Mouse (Mus musculus): ENCODE results near the gene Stard5.
A peak's percentile ranks its signal among the peaks of the same experiment; 100 is the strongest.

Gene Stard5

DNA sequence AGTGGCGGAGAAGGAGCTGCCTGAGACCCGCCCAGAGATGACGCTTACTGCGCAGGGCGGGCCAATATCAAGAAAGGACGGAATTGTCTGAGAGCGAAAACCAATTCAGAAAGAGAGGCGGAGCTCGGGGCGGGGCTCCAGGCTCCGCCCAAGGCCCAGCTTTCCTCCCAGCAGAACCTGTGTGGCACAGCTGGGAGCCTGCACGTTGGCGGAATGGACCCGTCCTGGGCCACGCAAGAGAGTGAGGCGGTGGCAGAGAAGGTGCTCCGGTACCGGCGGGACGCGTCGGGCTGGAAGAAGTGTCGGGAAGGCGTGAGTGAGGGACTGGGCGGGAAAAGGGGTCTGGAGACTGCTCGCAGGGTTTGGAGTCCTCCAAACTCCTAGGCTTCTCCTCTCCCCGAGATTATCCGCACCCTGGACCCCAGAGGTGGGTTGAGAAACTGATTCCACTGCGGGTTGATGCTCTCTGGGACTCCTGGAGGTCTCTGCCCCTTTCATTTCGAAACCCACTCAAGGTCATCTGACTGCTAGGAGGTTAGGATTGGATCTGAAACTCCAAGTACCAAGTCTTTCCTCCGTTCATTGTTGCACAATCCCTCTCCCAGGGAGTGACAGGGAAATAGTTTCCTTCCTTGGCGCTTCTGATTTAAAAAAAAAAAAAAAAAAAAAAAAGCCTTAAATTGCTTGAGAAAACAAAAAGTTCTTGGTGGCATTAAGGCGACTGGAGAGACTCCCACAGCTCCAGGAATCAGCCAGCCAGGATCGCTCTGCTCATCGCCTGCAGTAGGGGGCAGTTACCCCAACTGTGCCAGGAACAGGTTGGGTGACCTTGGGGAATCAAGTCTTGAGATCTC is at the start of gene Stard5:
Stard5 (plus strand) TSS at position 132 of the 854 bp plus-strand sequence.
- peak; percentile 96 to 98 for DNase-seq (ENCODE audit: inconsistent age in 2 of 2, low spot score in 1 of 2)

DNA sequence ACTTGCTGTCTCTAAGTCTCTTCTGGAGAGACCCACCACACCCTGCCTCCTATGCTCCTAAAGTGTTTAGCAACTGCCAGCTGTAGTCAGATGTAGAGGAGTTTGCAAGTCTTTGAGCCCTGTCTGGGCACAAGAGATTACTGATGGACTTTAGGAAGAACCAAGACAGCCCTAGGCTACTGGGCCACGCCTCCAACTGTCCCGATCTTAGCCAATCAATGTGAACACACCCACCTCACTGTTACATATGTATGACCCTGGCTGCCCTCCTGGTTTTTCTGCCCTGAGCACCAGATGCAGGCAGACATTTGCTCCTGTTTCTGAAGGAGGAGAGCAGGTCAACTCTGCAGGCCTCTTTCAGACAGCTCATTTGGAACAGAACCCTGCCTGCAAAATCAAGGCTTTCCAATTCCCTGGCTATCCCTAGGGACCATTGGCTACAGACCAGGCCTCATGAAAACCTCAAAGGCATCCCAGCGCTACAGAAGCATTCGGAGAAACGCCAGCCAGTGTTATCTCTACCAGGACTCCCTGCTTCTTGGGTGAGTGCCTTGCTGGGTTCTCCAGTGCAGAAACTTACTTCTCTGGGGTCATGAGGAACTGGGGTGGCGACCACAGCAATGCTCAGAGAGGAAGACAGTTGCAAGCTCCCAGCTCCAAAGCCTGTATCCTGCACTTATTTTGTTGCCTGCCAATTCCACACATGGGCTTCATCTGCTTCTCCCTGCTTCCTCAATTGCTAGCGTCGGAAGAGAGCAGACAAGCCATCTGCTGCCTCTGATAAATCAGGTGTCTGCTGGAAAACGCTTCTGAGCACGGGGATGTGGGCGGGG is 46.9 kb upstream of the Stard5 start, which contains the start of gene Tmc3:
Tmc3 (plus strand) TSS at position 289 of the 833 bp plus-strand sequence.
- DNase-seq (ENCODE audit: inconsistent age in 2 of 2, low spot score in 1 of 2): peak; percentile 9 to 53

DNA sequence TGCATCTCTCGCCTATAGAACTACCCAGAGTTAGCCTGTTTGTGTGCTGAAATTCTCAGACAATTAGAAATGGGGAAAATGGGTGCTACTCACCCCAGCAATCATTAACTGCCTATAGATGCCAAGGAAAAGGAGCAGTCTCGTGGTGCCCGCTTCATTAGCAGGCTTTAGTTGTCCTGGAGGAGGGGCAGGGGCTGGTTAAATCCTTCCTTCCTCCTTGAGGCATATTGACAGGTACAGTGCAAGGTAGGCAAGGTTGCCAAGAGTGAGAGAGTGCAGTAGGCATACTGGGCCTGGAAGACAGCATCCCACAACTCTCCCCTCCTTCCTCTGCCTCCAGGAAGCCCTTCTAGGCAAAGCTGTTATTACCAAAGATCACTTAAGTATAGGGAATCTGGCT is 37.7 kb upstream of the Stard5 start:
- DNase-seq (ENCODE audit: inconsistent age in 2 of 2, low spot score in 1 of 2): no peak

DNA sequence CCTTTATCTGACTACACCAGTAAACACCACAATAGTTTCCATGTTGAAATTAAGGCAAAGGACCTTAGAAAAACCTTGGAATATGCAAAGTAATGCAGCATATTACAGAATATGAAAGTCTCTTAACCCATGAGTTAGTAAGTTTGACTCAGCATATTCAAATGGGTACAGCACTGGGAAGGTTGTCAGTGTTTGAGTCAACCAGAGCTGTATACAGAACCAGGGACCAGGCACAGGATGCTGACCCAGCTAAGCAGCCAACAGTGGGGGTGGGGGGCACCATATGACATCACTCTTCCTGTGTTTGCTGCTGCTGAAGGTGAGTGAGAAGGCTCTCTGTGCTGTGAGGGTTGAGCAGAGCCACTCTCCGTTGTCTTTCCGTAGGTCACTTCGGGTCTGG is 34.7 kb upstream of the Stard5 start:
- DNase-seq (ENCODE audit: inconsistent age in 2 of 2, low spot score in 1 of 2): no peak

DNA sequence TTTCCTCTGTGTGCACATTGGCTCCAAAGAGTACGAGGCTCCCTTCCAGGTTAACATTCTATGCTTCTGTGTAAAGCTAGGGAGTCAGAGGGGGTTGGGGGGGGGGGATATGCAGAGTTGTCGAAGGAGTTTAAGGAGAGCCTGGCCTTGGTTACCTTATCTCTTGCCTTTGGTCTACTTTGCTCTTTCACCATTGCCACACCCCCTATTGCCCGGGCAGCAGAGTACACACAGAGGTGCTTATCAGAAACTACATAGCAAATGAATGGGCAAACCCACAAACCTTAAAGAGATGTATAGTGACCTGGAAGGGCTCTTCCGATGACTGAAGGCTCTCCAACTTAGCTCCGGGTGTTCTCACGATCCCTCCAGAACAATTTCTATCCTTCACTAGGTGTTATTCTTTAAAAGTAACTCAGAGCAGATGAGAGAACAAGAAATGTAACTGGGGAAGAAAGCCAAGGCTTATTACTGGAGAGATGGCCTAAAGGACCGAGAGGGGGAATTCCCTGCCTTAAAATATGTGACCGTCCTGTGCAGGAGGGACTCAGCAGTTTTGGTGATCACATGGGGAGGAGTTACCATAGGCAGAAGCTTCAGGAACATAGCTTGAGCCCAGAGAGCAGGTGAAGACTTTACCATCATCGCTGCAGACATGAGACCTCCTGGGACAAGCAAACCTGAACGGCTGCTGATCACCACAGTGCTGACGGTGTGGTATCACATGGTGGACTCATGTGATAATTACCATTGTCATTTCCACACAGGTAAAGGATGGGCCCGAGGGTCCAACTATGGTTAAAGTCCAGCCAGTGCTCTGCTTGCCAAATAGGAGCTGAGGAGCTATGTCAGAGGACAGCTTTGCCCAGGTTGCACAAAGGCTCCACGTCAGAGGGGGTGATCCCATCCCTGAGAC is 32.5 kb upstream of the Stard5 start:
- no peak for DNase-seq (ENCODE audit: inconsistent age in 2 of 2, low spot score in 1 of 2)

DNA sequence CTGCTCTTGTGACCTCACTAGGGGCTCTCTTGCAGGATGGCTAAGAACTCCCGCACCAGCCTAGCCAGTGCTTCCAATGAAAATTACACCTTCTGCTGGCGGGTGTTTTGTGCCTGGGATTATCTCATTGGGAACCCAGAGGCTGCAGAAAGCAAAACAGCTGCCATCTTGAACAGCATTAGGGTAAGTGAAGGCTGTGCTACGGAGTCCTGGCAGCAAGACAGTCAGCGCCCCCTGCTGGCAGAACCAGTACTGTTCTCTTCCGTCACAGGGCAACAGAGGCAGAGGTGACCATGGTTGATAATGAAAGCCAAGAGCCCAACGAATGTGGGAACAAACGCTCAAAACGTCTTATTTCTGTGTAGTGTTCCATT is 31.9 kb upstream of the Stard5 start:
- peak; percentile 49 to 73 for DNase-seq (ENCODE audit: inconsistent age in 2 of 2, low spot score in 1 of 2)

- no peak for DNase-seq (ENCODE audit: inconsistent age in 2 of 2, low spot score in 1 of 2)
These were observed 27.4 kb upstream of the Stard5 start for GRCm38 (mm10) chr7:83604180-83604944.

- DNase-seq (ENCODE audit: inconsistent age in 2 of 2, low spot score in 1 of 2): no peak
These were observed 25.0 kb upstream of the Stard5 start for GRCm38 (mm10) chr7:83606796-83607195.

- no peak for DNase-seq (ENCODE audit: inconsistent age in 2 of 2, low spot score in 1 of 2)
These were observed 21.9 kb upstream of the Stard5 start for GRCm38 (mm10) chr7:83609891-83610290.

DNA sequence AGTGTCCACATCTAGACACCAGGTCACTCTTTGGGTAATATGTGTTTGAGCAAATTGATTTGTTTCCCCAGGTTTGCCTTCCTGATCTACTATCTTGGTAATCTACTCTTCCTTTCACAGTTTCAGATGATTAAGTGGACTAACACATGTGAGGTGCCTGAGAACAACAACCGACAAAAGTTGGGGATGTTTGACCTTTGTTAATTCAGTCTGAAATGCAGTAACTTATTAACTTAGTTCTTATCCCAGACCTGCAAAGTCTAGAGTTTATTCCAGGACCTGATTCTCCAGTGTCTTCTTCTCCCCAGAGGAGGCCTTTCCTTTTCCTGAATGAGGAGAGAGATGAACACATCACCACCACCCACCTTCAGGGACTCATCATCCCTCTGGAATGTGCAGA is 19.9 kb upstream of the Stard5 start:
- no peak for DNase-seq (ENCODE audit: inconsistent age in 2 of 2, low spot score in 1 of 2)

DNA sequence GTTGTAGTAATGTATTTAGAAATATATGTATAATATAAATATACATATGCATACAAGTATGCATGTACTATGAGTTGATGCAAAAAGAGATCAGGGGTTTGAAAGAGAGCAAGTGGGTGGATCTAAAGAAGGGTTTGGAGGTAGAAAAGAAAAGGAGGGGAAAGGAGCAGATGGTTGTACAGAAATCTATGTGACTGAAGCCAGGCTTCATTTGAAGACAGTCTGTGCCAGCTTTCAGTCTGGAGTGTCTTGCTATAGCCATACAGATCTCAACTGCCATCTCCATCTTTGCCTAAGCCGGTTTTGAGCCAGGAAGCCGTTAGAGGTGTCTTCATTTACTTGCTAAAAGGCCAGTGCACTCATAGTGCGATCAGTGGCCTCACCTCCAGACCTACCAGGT is 16.5 kb upstream of the Stard5 start:
- DNase-seq (ENCODE audit: inconsistent age in 2 of 2, low spot score in 1 of 2): no peak

GRCm38 (mm10) chr7:83615815-83616214 is 15.9 kb upstream of the Stard5 start:
- DNase-seq (ENCODE audit: inconsistent age in 2 of 2, low spot score in 1 of 2): no peak

- DNase-seq (ENCODE audit: inconsistent age in 2 of 2, low spot score in 1 of 2): no peak
These were observed 15.5 kb upstream of the Stard5 start for GRCm38 (mm10) chr7:83616268-83616667.

GRCm38 (mm10) chr7:83618709-83619108 is 13.1 kb upstream of the Stard5 start:
- DNase-seq (ENCODE audit: inconsistent age in 2 of 2, low spot score in 1 of 2): no peak

GRCm38 (mm10) chr7:83622582-83622981 is 9.2 kb upstream of the Stard5 start:
- peak; percentile 68 to 82 for DNase-seq (ENCODE audit: inconsistent age in 2 of 2, low spot score in 1 of 2)

GRCm38 (mm10) chr7:83624065-83624464 is 7.7 kb upstream of the Stard5 start:
- DNase-seq (ENCODE audit: inconsistent age in 2 of 2, low spot score in 1 of 2): peak; percentile 77 to 89

DNA sequence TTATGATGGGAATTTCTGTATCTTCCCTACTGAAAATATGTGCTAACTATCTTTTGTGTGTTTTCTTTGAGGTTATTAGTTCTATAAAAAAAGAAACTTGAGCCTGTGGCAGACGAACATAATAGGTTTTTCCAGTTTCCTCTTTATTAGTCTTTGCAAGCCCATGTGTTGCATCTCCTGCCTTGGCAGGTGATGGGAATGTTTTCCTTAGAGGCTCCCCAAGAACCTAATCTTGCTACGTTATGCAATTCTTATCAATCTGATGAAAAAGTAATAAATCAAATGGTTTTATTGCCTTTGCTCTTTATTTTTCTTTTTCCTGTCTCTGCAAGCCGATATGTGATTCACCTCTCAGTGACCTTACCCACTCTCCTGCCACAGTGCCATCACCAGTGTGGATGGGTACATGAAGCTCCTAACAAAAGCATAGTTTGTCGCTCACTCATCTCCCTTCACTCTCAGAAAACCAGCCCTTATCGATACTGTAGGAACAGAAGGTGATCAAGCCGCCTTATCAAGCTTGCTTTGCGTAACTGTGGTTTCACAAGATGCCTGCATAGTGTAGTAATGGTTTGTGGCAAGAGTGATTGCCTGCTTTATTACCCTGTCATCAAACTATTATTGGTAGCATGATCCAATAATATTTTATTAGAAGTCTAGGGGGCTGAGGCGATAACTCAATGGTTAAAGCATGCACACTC is 5.1 kb upstream of the Stard5 start:
- DNase-seq (ENCODE audit: inconsistent age in 2 of 2, low spot score in 1 of 2): peak; percentile 55 to 59

DNA sequence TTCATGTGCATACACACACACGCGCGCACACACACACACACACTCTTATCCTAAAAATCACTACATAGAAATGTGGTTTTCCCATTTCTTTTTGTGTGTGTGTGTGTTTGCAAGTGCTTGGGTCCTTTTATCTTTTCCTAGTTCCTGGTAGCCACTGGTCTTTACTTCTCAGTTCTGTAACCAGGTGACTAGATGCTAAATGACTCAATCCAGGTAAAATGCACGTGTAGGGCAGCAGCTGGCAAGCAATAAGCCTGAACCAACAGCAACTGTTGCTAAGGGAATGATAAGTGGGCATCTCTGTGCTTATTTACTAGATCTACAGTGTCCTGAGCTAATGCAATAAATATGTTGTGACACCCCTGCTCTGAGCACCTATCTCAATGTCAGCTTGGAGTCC is 4.4 kb upstream of the Stard5 start:
- DNase-seq (ENCODE audit: inconsistent age in 2 of 2, low spot score in 1 of 2): no peak

DNA sequence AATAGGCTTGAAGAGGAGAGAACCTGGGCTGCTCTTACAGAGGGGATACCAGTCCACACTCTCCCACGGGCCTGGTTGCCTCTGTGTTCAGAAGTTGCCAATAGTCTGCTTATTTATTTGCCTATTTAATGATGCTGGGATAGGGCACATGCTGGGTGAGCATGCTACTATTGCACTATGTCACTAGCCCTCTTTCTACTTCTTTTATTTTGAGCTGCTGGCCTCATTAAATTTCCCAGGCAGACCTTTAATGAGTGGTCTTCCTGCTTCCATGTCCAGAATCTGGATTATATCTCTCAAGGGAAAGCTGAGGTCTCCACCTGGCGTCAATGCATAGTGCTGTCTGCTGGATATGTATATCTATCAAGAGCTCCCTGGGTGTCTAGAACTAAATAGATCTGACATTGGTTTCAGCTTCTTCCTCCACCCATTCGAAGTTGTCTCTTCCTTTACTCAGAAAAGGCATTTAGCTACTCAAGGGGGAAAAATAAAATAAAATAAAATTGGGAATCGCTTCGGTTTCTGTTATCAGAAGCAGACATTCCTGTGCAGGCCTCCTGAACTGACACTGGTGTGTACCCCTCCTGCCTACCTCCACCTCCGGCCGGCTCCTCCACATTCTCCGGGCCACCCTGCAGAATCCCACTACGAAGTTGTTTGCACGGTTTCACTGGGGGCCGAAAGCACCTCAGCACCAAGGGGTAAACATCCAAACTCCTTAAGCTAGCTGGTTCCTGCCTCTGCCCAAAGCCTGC is 509 bp upstream of the Stard5 start:
- no peak for DNase-seq (ENCODE audit: inconsistent age in 2 of 2, low spot score in 1 of 2)

Data from adrenal gland, adult (tissue).